Mouse (Mus musculus): ENCODE data around the gene C1qtnf7.

- no peak for TF ChIP-seq CTCF (IDR thresholded peaks at IDR 0.05; ENCODE audit: borderline replicate concordance, insufficient read depth, low read length)
- TF ChIP-seq POLR2A (IDR thresholded peaks at IDR 0.05; ENCODE audit: low read depth, low read length) = no peak
Measured at GRCm38 (mm10) chr5:43481824-43482223, 33.5 kb upstream of the C1qtnf7 start.

Data from embryonic fibroblast, embryonic 13.5 days (primary cell).